In the genomic region with DNA sequence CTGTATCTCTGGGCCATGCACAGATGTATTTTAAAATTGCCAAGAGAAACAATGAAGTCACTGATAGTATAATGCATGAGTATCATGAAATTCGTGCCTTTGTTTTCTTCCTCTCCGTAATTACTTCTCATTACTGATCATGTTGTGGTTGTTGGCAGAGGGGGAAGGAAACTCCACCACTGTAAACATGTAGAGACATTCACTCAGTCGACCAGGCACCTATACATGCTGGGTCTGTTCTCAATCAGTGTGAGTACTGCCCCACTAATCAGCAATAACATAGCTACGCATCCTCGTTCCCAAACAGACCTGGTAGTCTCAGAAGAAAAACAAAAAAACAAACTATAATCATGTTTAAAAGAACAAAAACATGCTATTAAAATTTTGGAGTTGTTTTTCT, we compare ENCODE assay signal across 28 mouse cellular contexts.
DNase-seq lines count a peak whose midpoint lies in the region; ATAC-seq and TF ChIP-seq lines count a peak whose summit lies in the region.
"Had no signal": no experiment of that assay in that cellular context is flagged by ENCODE, and none has a peak within 500 bp of the region (broad histone marks: within the 10 kb centered on the region; RNA-seq: fewer than 3 reads in every experiment).

No protein-coding gene starts in this region.

- TF ChIP-seq CTCF in gastrocnemius, adult 2 months (IDR thresholded peaks at IDR 0.05) = no peak

- 0 out of 2 replicates have a peak overlapping the region, but pooled peaks have one; percentile 10 for H3K27ac ChIP-seq in gastrocnemius, adult 2 months
- H3K27ac ChIP-seq in embryonic facial prominence, embryonic 14.5 days (replicated peaks; ENCODE audit: low read depth, low read length) = no peak overlapping the region
- H3K27ac ChIP-seq in macrophage = peak overlapping the region; percentile 42
- no peak overlapping the region for H3K27ac ChIP-seq in intestine, embryonic 16.5 days (ENCODE audit: low read length)
- H3K27ac ChIP-seq: forebrain, embryonic 12.5 days; forebrain, embryonic 15.5 days; heart, embryonic 15.5 days; hindbrain, embryonic 14.5 days; hindbrain, postnatal 0 days had no signal

- 48% methylated on average over 5 of the region's 5 CpGs for WGBS in embryonic facial prominence, embryonic 14.5 days
- 58% methylated on average over 5 of the region's 5 CpGs for WGBS in macrophage (ENCODE audit: missing documents)
- 67% methylated on average over 5 of the region's 5 CpGs for WGBS in intestine, embryonic 16.5 days

- H3K4me1 ChIP-seq in embryonic facial prominence, embryonic 14.5 days (ENCODE audit: control insufficient read depth, insufficient read depth, low read length) = peaks cover 10% of the 10 kb centered on the region
- H3K4me1 ChIP-seq in intestine, embryonic 16.5 days (ENCODE audit: control insufficient read depth, insufficient read depth, low read length) = peaks cover 9% of the 10 kb centered on the region; the same call in 1 of the 2 replicates
- H3K4me1 ChIP-seq: forebrain, embryonic 12.5 days; forebrain, embryonic 15.5 days had no signal

- no peak for ATAC-seq in embryonic facial prominence, embryonic 14.5 days (ENCODE audit: low read depth)
- no peak for ATAC-seq in intestine, embryonic 16.5 days
- ATAC-seq: forebrain, embryonic 15.5 days; hindbrain, postnatal 0 days; inflammation-experienced regulatory T-cells, adult 6 months; Patski had no signal

- no peak for DNase-seq in gastrocnemius, adult 2 months
- DNase-seq in gastrocnemius, adult 8-10 months (ENCODE audit: low spot score in 2 of 2) = no peak
- peak; percentile 55 for DNase-seq in embryonic facial prominence, embryonic 14.5 days (ENCODE audit: low spot score)
- DNase-seq in kidney, adult 9 months = no peak
- no peak for DNase-seq in yolk sac, embryonic 10.5 days (ENCODE audit: low spot score)
- DNase-seq: adrenal gland, postnatal 10 days; adrenal gland, postnatal 36 days; cerebellum, adult 11 months; cerebellum, adult 2 months; cerebellum, adult 9-11 months; cerebellum, postnatal 25 days; gastrocnemius, postnatal 14 days; heart, adult 18-20 months; heart, postnatal 10 days; heart, postnatal 36 days had no signal

- H3K79me2 ChIP-seq in macrophage (ENCODE audit: inconsistent target) = no peaks in the 10 kb centered on the region

- intact Hi-C loops in gastrocnemius, adult 2 months (cut with DNase I) = no loop called here

- H3K9ac ChIP-seq in embryonic facial prominence, embryonic 14.5 days (ENCODE audit: low read depth, low read length) = no peak overlapping the region
- H3K9ac ChIP-seq in intestine, embryonic 16.5 days (ENCODE audit: low read depth, low read length) = no peak overlapping the region
- H3K9ac ChIP-seq: forebrain, embryonic 12.5 days; forebrain, embryonic 15.5 days; heart, embryonic 12.5 days; heart, embryonic 15.5 days; hindbrain, embryonic 14.5 days had no signal

- H3K9me3 ChIP-seq in embryonic facial prominence, embryonic 14.5 days (ENCODE audit: control insufficient read depth, low read length) = no peaks in the 10 kb centered on the region
- no peaks in the 10 kb centered on the region for H3K9me3 ChIP-seq in intestine, embryonic 16.5 days (ENCODE audit: control insufficient read depth, low read length)
- H3K9me3 ChIP-seq: forebrain, embryonic 12.5 days; forebrain, embryonic 15.5 days; G1E; heart, embryonic 12.5 days; heart, embryonic 15.5 days had no signal

- H3K4me2 ChIP-seq in embryonic facial prominence, embryonic 14.5 days (ENCODE audit: low read depth, low read length) = no peak overlapping the region
- H3K4me2 ChIP-seq in intestine, embryonic 16.5 days (ENCODE audit: low read depth, low read length) = no peak overlapping the region
- H3K4me2 ChIP-seq: forebrain, embryonic 12.5 days; forebrain, embryonic 15.5 days; heart, embryonic 12.5 days; heart, embryonic 15.5 days; hindbrain, embryonic 14.5 days had no signal

- H3K4me3 ChIP-seq in gastrocnemius, adult 2 months = no peak overlapping the region
- no peak overlapping the region for H3K4me3 ChIP-seq in embryonic facial prominence, embryonic 14.5 days (ENCODE audit: low read depth, low read length)
- H3K4me3 ChIP-seq in macrophage (ENCODE audit: inconsistent target) = no peak overlapping the region
- no peak overlapping the region for H3K4me3 ChIP-seq in intestine, embryonic 16.5 days (ENCODE audit: low read length)
- H3K4me3 ChIP-seq: erythroblast, embryonic 14.5 days; forebrain, embryonic 12.5 days; forebrain, embryonic 15.5 days; heart, embryonic 12.5 days; heart, embryonic 15.5 days had no signal

- H3K36me3 ChIP-seq in embryonic facial prominence, embryonic 14.5 days (ENCODE audit: control insufficient read depth, insufficient read depth, low read length) = no peaks in the 10 kb centered on the region
- no peaks in the 10 kb centered on the region for H3K36me3 ChIP-seq in macrophage (ENCODE audit: inconsistent target)
- H3K36me3 ChIP-seq in intestine, embryonic 16.5 days (ENCODE audit: control insufficient read depth, insufficient read depth, low read length) = no peaks in the 10 kb centered on the region
- H3K36me3 ChIP-seq: forebrain, embryonic 12.5 days; forebrain, embryonic 15.5 days; heart, embryonic 12.5 days; heart, embryonic 15.5 days had no signal

- no peaks in the 10 kb centered on the region for H3K27me3 ChIP-seq in embryonic facial prominence, embryonic 14.5 days (replicated peaks; ENCODE audit: control insufficient read depth, insufficient read depth, low read length)
- H3K27me3 ChIP-seq in intestine, embryonic 16.5 days (replicated peaks; ENCODE audit: control insufficient read depth, insufficient read depth, low read length) = no peaks in the 10 kb centered on the region
- H3K27me3 ChIP-seq: CH12.LX; forebrain, embryonic 12.5 days; forebrain, embryonic 15.5 days; heart, embryonic 12.5 days; heart, embryonic 15.5 days; Patski had no signal

Comparison
In these comparisons a context has a peak if more than half of its experiments do, and no peak if none do; other contexts are left out.
1. H3K27ac ChIP-seq: peak in gastrocnemius, adult 2 months (single experiment) and macrophage (single experiment); none in embryonic facial prominence, embryonic 14.5 days (single experiment) and intestine, embryonic 16.5 days (single experiment).